Mouse (Mus musculus): Measurements from ENCODE around the gene Tada3. TPM values are rescaled to one million over a fixed set of nuclear protein-coding genes. Genes with fewer than 3 reads are reported as not detected.
"Not testable (repeated sequence)": the region's sequence is repeated elsewhere in the genome, so short reads cannot be mapped to it uniquely, and the experiment has no call there.

Gene Tada3
- total RNA-seq, 2 experiments from 2014 or later, result 36.3 to 43.8 TPM

- DNase-seq, result peak; percentile 93
These were observed 34.2 kb downstream of the Tada3 start, which contains the start of gene Camk1 for GRCm38 (mm10) chr6:113343177-113344092. Gene Camk1, minus strand, starts transcription at chr6:113343984.

GRCm38 (mm10) chr6:113342297-113342696 is 35.4 kb downstream of the Tada3 start:
- no peak for DNase-seq

GRCm38 (mm10) chr6:113341574-113341973 is 36.1 kb downstream of the Tada3 start:
- DNase-seq, result no peak

DNA sequence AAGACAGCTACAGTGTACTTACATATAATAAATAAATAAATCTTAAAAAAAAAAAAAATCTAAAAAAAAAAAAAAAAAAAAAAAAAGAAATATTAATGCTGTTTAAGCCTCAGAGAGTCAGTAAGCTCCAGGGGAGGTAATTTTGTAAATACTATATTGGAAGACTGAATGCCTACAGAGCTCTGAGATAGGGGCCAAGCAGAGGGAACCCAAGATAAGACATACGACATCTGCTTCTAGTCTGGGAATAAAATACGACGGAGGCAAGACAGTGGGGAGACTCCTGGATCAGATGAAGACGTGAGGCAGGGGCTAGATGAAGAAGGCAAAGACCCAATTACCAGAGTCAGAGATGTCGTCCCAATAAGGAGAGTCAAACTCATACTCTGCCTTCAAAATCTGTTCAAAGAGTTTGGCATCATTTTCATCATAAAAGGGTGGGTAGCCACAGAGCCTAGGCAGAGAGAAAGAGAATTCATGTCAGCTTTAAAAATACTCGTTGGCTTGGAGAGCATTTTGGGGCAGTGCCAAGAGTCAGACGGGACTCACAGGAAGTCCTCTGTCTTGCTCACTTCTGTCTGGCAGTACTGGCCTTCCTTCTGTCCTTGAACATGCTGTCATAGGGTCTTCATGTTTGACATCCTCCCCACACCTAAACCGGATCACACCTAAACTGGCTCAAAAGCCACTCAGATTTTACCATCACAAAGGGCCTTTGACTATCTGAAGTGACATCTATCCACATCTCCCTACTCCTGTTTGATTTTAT is 40.6 kb downstream of the Tada3 start:
- DNase-seq, result peak; percentile 69 to 78

GRCm38 (mm10) chr6:113334216-113334615 is 43.5 kb downstream of the Tada3 start:
- no peak for DNase-seq

GRCm38 (mm10) chr6:113333137-113333950 is 44.3 kb downstream of the Tada3 start:
- DNase-seq, result peak; percentile 30 to 55

DNA sequence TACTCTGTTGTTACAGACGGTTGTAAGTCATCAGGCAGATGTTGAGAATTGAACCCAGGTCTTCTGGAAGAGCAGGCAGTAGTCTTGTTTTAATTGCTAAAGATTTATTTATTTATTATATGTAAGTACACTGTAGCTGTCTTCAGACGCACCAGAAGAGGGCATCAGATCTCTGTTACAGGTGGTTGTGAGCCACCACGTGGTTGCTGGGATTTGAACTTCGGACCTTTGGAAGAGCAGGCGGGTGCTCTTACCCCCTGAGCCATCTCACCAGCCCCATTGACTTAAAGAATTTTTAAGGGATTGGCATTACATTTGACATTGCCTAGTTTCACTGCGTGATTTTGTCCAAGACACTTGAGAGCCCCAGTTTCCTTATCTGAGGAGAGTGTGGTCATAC is 44.9 kb downstream of the Tada3 start:
- DNase-seq, result not testable (repeated sequence)

DNA sequence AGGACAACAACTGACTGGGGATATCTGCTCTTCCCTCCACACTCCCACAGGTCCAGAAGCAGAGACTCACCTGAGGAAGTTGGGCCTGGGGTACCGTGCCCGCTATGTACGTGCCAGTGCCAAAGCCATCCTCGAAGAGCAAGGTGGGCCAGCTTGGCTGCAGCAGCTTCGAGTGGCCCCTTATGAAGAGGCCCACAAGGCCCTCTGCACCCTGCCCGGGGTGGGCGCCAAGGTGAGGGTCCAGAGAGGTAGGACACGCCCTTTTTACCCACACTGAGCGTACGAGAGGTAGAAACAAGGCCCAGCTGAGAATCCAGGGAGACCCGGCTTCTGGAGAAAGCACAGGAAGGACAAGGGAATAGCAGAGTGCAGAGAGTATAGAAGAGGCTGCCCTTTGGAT is 46.0 kb downstream of the Tada3 start:
- DNase-seq, result no peak

DNA sequence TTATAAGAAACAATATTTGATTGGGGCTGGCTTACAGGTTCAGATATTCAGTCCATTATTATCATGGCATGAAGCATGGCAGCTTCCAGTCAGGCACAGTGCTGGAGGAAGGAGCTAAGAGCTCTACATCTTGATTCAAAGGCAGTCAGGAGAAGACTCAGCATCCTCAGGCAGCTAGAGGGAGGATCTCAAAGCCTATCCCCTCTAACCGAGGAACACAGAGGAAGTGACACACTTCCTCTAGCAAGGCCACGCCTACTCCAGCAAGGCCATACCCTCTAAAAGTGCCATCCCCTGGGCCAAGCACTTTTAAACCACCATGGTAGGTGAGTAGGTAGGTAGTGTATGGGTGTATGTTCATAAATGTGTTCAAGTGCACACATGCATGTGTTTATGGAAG is 47.1 kb downstream of the Tada3 start:
- DNase-seq, result no peak

GRCm38 (mm10) chr6:113329396-113329795 is 48.3 kb downstream of the Tada3 start:
- DNase-seq, result no peak

DNA sequence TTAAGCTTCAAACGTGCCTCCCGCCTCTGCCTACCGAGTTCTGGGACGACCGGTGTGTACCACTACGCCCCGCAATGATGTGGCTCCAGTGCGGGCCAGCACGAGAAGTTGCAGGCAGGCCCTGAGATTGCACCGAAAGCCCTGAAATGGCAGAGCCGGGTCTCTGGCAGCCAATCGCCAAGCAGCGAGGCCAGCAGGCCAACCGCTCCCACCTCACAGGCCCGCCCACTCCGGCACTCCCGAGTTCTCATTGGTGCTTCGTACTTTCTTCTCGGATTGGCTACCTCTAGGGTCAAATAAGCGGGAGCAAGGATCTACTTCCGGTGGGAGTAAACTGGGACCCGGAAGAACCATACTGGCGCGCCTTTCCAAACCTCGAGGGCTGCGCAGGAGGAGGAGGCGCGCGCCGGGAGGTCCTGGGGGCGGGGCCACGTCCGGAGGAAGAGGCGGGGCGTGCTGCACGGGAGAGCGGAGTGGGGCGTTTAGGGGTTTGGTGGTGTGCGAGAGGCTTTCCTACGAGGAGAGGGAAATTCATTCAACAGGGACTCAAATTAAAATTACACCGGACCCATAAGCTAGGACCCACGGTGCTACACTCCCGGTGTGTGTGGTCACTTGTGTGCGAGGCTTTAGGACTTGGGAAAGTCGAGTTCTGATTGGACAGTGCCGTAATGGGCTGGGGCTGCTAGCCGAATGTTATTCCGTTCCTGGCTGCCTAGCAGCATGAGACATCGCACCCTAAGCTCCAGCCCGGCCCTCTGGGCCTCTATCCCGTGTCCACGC is 51.0 kb downstream of the Tada3 start, which contains the start of gene Ogg1:
Gene Ogg1 (plus strand): TSS at position 440 of the 783 bp plus-strand sequence.
- peak; percentile 98 for DNase-seq

Small RNA genes within 50 kb of the gene (microRNA-seq; reads per million reads assigned to microRNA genes)
- not detected for gene Gm24387

Other genes starting within 250 kb of the Tada3 start
- gene Lhfpl4, start 182.5 kb downstream of the Tada3 start, total RNA-seq (2021), result 1 to 10 TPM; 2.9 to 3.1 TPM
- 10 to 100 TPM; 19.7 to 30.1 TPM for gene Mtmr14, start 140.0 kb downstream of the Tada3 start, total RNA-seq (2021)
- gene Cpne9, start 95.6 kb downstream of the Tada3 start, total RNA-seq (2021), result 1 to 10 TPM; 1.1 TPM
- gene Brpf1, start 70.7 kb downstream of the Tada3 start, total RNA-seq (2021), result 10 to 100 TPM; 25.2 to 27.2 TPM
- 10 to 100 TPM; 14.0 to 15.4 TPM for gene Ogg1, start 50.9 kb downstream of the Tada3 start, total RNA-seq (2021)
- gene Camk1, start 33.9 kb downstream of the Tada3 start, total RNA-seq (2021), result 10 to 100 TPM; 46.4 to 53.9 TPM
- gene Arpc4, start 232 bp upstream of the Tada3 start, total RNA-seq (2021), result 100 to 1,000 TPM; 193 to 213 TPM
- gene Ttll3, start 11.4 kb upstream of the Tada3 start, total RNA-seq (2021), result 1 to 10 TPM; 2.2 to 3.6 TPM
- 1 to 10 TPM; 4.6 to 7.2 TPM for gene Rpusd3, start 41.5 kb upstream of the Tada3 start, total RNA-seq (2021)
- gene Cidec, start 57.9 kb upstream of the Tada3 start, total RNA-seq (2021), result 100 to 1,000 TPM; 344 to 362 TPM
- 10 to 100 TPM; 45.0 to 50.6 TPM for gene Jagn1, start 64.7 kb upstream of the Tada3 start, total RNA-seq (2021)
- under 1 TPM; 0.50 to 0.76 TPM for gene Il17re, start 80.6 kb upstream of the Tada3 start, total RNA-seq (2021)
- gene Il17rc, start 93.5 kb upstream of the Tada3 start, total RNA-seq (2021), result 10 to 100 TPM; 18.1 to 19.5 TPM
- gene Creld1, start 105.4 kb upstream of the Tada3 start, total RNA-seq (2021), result 10 to 100 TPM; 55.9 to 58.0 TPM
- under 1 TPM; 0.17 to 0.26 TPM for gene Prrt3, start 124.0 kb upstream of the Tada3 start, total RNA-seq (2021)
- gene Emc3, start 153.8 kb upstream of the Tada3 start, total RNA-seq (2021), result 100 to 1,000 TPM in 1 of 2 experiments, 10 to 100 TPM in 1; 96.2 to 122 TPM
- 1 to 10 TPM in 1 of 2 experiments, under 1 TPM in 1; 0.83 to 1.5 TPM for gene Fancd2, start 153.8 kb upstream of the Tada3 start, total RNA-seq (2021)
- under 1 TPM in 1 of 2 experiments, not detected in 1; 0.40 TPM for gene Fancd2os, start 222.8 kb upstream of the Tada3 start, total RNA-seq (2021)
- gene Brk1, start 226.9 kb upstream of the Tada3 start, total RNA-seq (2021), result 100 to 1,000 TPM; 164 to 225 TPM
- 10 to 100 TPM; 27.1 to 32.8 TPM for gene Vhl, start 246.1 kb upstream of the Tada3 start, total RNA-seq (2021)